Mouse (Mus musculus): ENCODE measurements around the gene Cd79b.

DNA sequence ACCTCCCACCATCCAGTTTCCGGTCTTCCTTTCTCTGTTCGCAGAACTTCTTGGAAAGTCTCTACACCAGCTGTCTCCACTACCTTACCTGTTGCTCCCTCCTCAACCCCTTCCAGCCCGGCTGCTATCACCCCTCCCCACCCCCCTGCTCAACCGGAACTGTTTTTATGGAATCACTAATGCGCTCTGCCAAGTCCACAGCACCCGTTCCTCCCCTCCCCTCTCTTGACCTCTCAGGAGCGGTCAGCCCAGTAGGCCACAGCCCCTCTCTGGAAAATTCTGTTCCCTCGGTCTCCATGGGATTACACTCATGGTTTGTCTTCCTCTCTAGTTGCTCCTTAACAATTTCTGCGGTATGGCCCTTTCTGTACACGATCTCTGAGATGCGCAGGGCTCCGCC is 38.6 kb upstream of the Cd79b start, which contains the start of gene Scn4a:
- TF ChIP-seq POLR2A (IDR thresholded peaks at IDR 0.05; ENCODE audit: borderline replicate concordance, extremely low read depth, low read depth, low read length) (no peak), CTCF (IDR thresholded peaks at IDR 0.05; ENCODE audit: insufficient read depth, low read length) (no peak)

Data from lung, adult 2 months (tissue).